Mouse (Mus musculus) midbrain, postnatal 0 days (tissue): Measurements from ENCODE around the gene 2200002D01Rik. TPM values are rescaled to one million over a fixed set of nuclear protein-coding genes. Genes with fewer than 3 reads are reported as not detected.

Experiments used
- ATAC-seq: fragments of 200-750 bp; cut with Nextera tagmentation; 2 replicates; pipeline ENCODE4 v1.8.0; 2017; ENCODE audit warnings: moderate number of reproducible peaks, mild to moderate bottlenecking, moderate TSS enrichment, moderate library complexity; ENCODE audit not compliant: low FRiP score
- DNase-seq: peaks from one replicate; pipeline ENCODE4 v3.0.0-alpha.2; 2015; ENCODE audit warnings: low spot score
- H3K27ac ChIP-seq: fragments of 300-500 bp; sonication (generic); 2 replicates; pipeline ENCODE4 v1.5.1; 2014; ENCODE audit warnings: low read depth, mild to moderate bottlenecking, low read length, mixed read lengths
- H3K27me3 ChIP-seq: fragments of 300-500 bp; sonication (generic); 2 replicates; pipeline ENCODE4 v1.6.1; 2014; ENCODE audit warnings: low read length, control low read depth, mixed read lengths; ENCODE audit not compliant: insufficient read depth
- H3K36me3 ChIP-seq: fragments of 300-500 bp; sonication (generic); 2 replicates; pipeline ENCODE4 v1.6.1; 2014; ENCODE audit warnings: low read length, control low read depth, mixed read lengths; ENCODE audit not compliant: insufficient read depth
- H3K4me1 ChIP-seq: fragments of 300-500 bp; sonication (generic); 2 replicates; pipeline ENCODE4 v1.6.1; 2014; ENCODE audit warnings: mild to moderate bottlenecking, control low read depth, antibody characterized with exemption, low read length, mixed read lengths; ENCODE audit not compliant: insufficient read depth
- H3K4me2 ChIP-seq: fragments of 300-500 bp; sonication (generic); 2 replicates; pipeline ENCODE4 v1.6.1; 2014; ENCODE audit warnings: low read depth, mild to moderate bottlenecking, low read length, mixed read lengths; ENCODE audit not compliant: poor library complexity, severe bottlenecking
- H3K4me3 ChIP-seq: fragments of 300-500 bp; sonication (generic); 2 replicates; pipeline ENCODE4 v1.5.1; 2014; ENCODE audit warnings: low read depth, mild to moderate bottlenecking, low read length, moderate library complexity
- H3K9ac ChIP-seq: fragments of 300-500 bp; sonication (generic); replicated peaks from 2 replicates; pipeline ENCODE4 v1.6.1; 2014; ENCODE audit warnings: mild to moderate bottlenecking, low read length, moderate library complexity, mixed read lengths; ENCODE audit not compliant: poor library complexity, severe bottlenecking
- H3K9me3 ChIP-seq: fragments of 300-500 bp; sonication (generic); 2 replicates; pipeline ENCODE4 v1.6.1; 2016; ENCODE audit warnings: low read length, control low read depth
- CTCF ChIP-seq: IDR thresholded peaks from 2 replicates; pipeline ENCODE4 v1.5.1; 2016; ENCODE audit warnings: antibody characterized with exemption, mild to moderate bottlenecking
- WGBS: fragments of 180-500 bp; shearing (Covaris S2); extraction: QIAGEN DNeasy Blood & Tissue Kit; methylation state at CpG from one replicate; pipeline ENCODE4 v1.1.7; 2014; 5-methylcytosine and 5-hydroxymethylcytosine counted together
- polyA plus RNA-seq: library from polyadenylated mRNA; unstranded; fragments of >200 nt; fragmentation: Nextera tagmentation; extraction: Ambion mirVana; gene quantifications from 2 replicates; pipeline ENCODE4 v1.2.1, GENCODE M21; 2015
- total RNA-seq: library from RNA; depleted of rRNA; stranded (reverse); fragments of >200 nt; gene quantifications from 2 replicates; pipeline ENCODE4 v1.2.3, GENCODE M21; 2014; rRNA removed

2200002D01Rik gene
- total RNA-seq (0.52 TPM in 1 of 2 replicates, not detected in the other), polyA plus RNA-seq (1.2 and 2.0 TPM in 2 replicates)

DNA sequence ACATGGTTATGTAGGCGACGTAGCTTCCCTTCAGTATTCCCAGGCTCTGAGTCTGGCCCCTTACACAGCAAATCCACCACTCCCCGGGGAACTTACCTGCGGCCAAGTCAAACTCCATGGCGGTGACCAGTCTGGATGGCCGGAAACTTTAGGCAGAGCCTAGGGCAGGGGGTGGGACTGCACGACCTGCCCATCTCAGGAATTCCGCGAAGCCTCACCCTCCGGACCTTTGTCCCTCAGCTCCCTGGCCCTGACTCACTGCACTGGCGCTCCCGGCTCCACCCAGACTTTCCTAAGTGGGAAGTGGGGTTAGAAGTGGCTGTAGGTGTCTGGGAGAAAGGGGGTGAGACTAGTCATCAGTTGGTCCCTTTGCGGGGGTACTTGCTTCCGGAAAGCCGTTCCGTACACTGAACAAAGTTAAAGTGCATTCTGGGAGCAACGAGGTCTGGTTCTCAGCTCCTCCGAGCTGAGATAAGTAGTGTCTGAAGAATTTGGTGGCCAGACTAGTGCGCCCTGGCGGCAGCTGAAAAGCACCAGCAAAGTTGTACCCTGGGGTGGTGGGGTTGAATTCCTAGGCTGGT lies at the start of gene 2200002D01Rik:
2200002D01Rik (minus strand) TSS at position 206 of the 581 bp plus-strand sequence.
- Histone ChIP-seq H3K27me3 (peaks cover 9% of the 10 kb centered on the region; the same call in 1 of the 2 replicates), H3K4me2 (peak within 1 kb of the TSS; percentile 32), H3K9ac (no peak within 1 kb of the TSS), H3K9me3 (no peaks in the 10 kb centered on the region), H3K4me3 (no peak within 1 kb of the TSS), H3K27ac (no peak within 1 kb of the TSS), H3K4me1 (no peaks in the 10 kb centered on the region), H3K36me3 (peaks cover 19% of the 10 kb centered on the region)
- WGBS: 20% methylated on average over 20 of the region's 20 CpGs
- DNase-seq: no peak
- no peak for ATAC-seq
- no peak; the same call in 1 of the 2 replicates for TF ChIP-seq CTCF

DNA sequence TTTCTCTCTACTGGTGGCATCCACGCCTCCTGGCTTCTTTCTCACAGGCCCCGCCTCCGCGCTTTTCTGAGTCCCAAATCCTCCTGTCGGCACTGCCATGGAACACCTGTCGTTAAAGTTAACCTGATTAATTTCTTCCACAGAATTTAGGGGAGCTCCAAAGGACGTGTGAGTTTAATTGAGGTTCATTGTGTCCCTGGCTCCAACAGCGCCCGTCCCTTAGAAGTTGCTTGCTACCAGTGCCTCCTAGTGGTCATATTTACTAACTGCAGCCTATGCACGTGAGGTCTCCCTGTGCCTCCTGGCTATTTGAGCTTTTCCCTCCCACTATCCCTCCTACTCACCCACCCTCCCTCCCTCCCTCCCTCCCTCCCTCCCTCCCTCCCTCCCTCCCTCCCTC lies 48.7 kb upstream of the 2200002D01Rik start:
- Histone ChIP-seq H3K27me3 (no peaks in the 10 kb centered on the region), H3K9ac (no peak overlapping the region), H3K4me3 (no peak overlapping the region), H3K36me3 (no peaks in the 10 kb centered on the region), H3K9me3 (no peaks in the 10 kb centered on the region), H3K27ac (no peak overlapping the region), H3K4me1 (no peaks in the 10 kb centered on the region), H3K4me2 (no peak overlapping the region)
- ATAC-seq (no peak), DNase-seq (peak; percentile 79)
- 13% methylated on average over 10 of the region's 10 CpGs for WGBS
- peak; percentile 86 for TF ChIP-seq CTCF

DNA sequence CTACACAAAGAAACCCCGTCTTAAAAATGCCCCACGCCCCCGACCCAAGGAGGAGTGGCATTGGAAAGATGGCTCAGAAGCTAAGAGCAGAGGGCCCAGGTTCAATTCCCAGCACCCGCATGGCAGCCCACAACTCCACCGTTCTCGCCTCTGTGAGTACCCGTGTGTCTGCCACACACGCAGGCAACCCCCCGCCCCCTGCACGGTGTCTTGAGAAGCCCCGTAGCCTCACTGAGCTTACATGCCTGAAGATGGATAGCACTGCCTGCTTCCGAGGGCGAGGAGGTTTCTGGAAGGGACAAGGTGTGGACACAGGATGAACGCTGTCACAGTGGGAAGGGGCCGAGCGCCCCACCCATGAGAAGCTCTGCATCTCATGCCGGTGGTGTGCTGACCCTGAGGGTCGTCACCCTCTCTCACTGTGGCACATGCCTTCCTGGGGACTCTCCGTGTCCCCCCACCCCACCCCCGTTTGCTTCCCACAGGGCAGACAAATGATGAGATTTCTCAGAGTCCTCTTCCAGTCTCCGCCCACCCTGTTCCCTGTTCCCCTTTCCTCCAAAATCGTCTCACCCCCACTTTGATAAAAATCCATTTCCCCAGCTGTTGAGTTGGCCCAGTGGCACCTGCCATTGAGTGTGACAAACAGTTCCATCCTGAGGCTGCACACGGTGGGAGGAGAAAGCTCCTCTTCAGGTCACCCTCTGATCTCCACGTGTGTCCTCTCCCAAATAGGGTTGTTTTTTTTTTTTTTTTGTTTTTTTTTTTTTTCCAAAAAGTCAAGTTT lies 47.8 kb upstream of the 2200002D01Rik start:
- 88% methylated on average over 24 of the region's 24 CpGs for WGBS

DNA sequence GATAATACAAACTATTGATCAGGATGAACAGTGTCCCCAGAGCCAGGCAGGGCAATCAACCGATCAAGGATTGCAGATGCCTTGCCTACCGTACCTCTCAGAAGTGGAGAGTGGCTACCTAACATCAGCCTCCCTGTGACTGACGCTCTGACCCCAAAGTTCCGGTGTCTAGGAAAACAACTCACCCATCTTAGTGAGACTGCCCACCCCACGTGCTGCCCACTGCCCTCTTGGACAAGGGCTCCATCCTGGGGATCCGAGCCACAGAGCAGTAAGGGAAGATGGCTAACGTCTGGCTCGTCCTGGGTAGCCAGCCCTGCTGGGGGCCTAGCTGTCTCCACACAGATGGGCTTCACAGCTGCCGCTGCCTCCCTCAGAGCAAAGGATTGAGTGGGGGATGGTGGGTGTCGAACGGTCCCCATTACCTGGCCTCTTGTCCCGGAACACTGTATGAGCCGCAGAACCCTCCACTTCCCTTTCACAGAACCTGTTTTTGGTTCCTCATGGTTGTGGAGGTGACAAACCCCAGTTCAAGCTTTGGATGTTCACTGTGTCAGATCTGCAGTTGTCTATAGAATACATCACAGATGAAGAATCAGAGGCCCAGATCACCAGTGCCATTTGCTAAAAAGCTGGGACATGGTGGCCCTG lies 46.0 kb upstream of the 2200002D01Rik start:
- 65% methylated on average over 13 of the region's 13 CpGs for WGBS
- no peaks in the 10 kb centered on the region for H3K36me3 ChIP-seq
- H3K4me3 ChIP-seq: no peak overlapping the region
- no peak for TF ChIP-seq CTCF
- no peak overlapping the region for H3K9ac ChIP-seq
- no peak for ATAC-seq
- no peak overlapping the region for H3K4me2 ChIP-seq
- no peaks in the 10 kb centered on the region for H3K4me1 ChIP-seq
- H3K27me3 ChIP-seq: no peaks in the 10 kb centered on the region
- no peak overlapping the region for H3K27ac ChIP-seq
- no peak for DNase-seq
- no peaks in the 10 kb centered on the region for H3K9me3 ChIP-seq

More for the DNA sequence above, 47.8 kb upstream of the 2200002D01Rik start:
- no peaks in the 10 kb centered on the region for H3K27me3 ChIP-seq
- H3K4me3 ChIP-seq: no peak overlapping the region
- H3K4me2 ChIP-seq: no peak overlapping the region
- H3K4me1 ChIP-seq: no peaks in the 10 kb centered on the region
- H3K9me3 ChIP-seq: no peaks in the 10 kb centered on the region
- TF ChIP-seq CTCF: no peak
- no peak overlapping the region for H3K27ac ChIP-seq
- no peaks in the 10 kb centered on the region for H3K36me3 ChIP-seq
- DNase-seq: no peak
- no peak overlapping the region for H3K9ac ChIP-seq
- ATAC-seq: no peak

DNA sequence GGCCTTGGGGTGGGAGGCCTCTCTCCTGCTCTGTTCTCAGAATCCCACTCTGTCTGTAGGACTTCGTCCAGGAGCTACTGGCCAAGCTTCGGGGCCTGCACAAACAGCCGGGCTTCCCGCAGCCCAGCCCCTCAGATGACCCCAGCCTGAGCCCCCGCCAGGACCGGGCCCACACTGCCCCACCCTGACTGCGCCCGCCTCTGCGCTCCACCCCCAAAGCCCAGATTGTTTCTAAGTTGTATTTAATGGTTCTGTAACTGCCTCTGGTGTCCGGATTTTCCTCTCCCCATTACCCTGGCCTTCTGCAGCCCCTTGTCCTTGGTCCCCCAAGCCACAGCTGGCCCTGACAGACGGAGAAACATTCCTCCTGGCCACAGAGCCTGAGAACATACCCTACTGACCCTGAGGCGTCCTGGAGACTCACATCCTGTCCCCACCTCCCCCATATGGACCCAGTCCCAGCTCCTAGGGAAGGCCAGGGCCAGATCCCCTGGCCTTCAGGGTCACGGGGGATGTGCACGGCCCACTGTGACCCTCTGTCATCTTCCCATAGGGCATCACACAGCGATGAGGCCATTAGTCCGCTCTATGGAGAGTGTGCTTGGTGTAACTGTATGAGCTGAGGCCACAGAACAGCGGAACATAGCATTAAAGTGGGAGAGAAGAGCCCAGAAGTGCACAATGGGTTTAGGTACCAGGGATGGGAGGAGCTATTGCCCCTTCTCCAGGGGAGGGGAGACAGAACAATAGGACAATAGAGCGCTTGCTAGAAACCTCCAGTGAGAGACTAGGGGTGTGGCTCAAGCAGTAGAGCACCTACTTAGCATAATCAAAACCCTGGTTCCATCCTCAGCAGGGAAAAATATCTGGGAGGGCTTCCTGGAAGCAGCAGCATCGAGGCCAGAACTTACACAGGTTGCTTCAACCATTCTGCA lies 45.1 kb upstream of the 2200002D01Rik start:
- Histone ChIP-seq H3K36me3 (no peaks in the 10 kb centered on the region), H3K4me2 (no peak overlapping the region), H3K9ac (no peak overlapping the region; the same call in 1 of the 2 replicates), H3K27ac (no peak overlapping the region), H3K4me3 (no peak overlapping the region), H3K4me1 (no peaks in the 10 kb centered on the region), H3K27me3 (no peaks in the 10 kb centered on the region), H3K9me3 (no peaks in the 10 kb centered on the region)
- DNase-seq (no peak), ATAC-seq (no peak)
- no peak for TF ChIP-seq CTCF
- 30% methylated on average over 18 of the region's 19 CpGs for WGBS
